Mouse (Mus musculus): ENCODE measurements around the gene Cntnap2. TPM values are rescaled to one million over a fixed set of nuclear protein-coding genes. Genes with fewer than 3 reads are reported as not detected.

The Cntnap2 gene
- polyA plus RNA-seq, 1 experiment from 2014 or later, result 3.8 TPM

GRCm38 (mm10) chr6:45381126-45381525 is 322.0 kb downstream of the Cntnap2 start:
- Histone ChIP-seq H3K36me3 (ENCODE audit: control insufficient read depth, insufficient read depth, low read length) (no peaks in the 10 kb centered on the region), H3K4me2 (replicated peaks; ENCODE audit: low read depth, low read length) (no peak overlapping the region), H3K4me3 (ENCODE audit: low read depth, low read length) (no peak overlapping the region), H3K27ac (ENCODE audit: low read length) (no peak overlapping the region), H3K9ac (replicated peaks; ENCODE audit: low read depth, low read length) (no peak overlapping the region), H3K9me3 (ENCODE audit: control insufficient read depth, low read depth, low read length) (no peaks in the 10 kb centered on the region), H3K4me1 (ENCODE audit: control insufficient read depth, insufficient read depth, low read length) (no peaks in the 10 kb centered on the region), H3K27me3 (ENCODE audit: control insufficient read depth, insufficient read depth, low read length) (no peaks in the 10 kb centered on the region)
- no peak for ATAC-seq (ENCODE audit: insufficient number of reproducible peaks, insufficient read depth, low FRiP score, low read depth)
- WGBS, result 68% methylated on average over 7 of the region's 7 CpGs

DNA sequence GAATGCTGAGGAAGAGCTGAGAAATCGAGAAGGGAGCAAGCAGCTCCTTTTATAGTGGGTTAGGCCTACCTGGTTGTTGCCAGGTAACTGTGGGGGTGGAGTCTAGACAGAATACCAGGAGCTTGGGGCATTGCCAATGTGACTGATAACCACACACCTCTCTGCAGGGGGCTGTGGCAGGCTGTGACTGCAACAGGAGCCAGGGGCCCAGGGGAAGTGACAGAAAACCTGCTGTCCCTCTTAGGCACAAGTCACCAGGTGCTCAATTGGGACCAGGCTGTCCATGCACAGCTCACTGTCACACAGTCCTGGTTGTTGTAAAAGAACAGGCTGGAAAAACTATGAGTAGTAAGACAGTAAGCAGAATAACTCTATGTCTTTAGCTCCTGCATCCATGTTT is 329.9 kb downstream of the Cntnap2 start:
- ATAC-seq (ENCODE audit: insufficient number of reproducible peaks, insufficient read depth, low FRiP score, low read depth), result no peak; the same call in 1 of the 2 replicates
- H3K9ac ChIP-seq (replicated peaks; ENCODE audit: low read depth, low read length), result no peak overlapping the region
- H3K27me3 ChIP-seq (ENCODE audit: control insufficient read depth, insufficient read depth, low read length), result no peaks in the 10 kb centered on the region
- H3K36me3 ChIP-seq (ENCODE audit: control insufficient read depth, insufficient read depth, low read length), result no peaks in the 10 kb centered on the region
- H3K4me3 ChIP-seq (ENCODE audit: low read depth, low read length), result no peak overlapping the region
- no peaks in the 10 kb centered on the region for H3K9me3 ChIP-seq (ENCODE audit: control insufficient read depth, low read depth, low read length)
- 56% methylated on average over 1 of the region's 1 CpGs for WGBS
- H3K4me2 ChIP-seq (replicated peaks; ENCODE audit: low read depth, low read length), result no peak overlapping the region
- H3K27ac ChIP-seq (ENCODE audit: low read length), result no peak overlapping the region
- no peaks in the 10 kb centered on the region for H3K4me1 ChIP-seq (ENCODE audit: control insufficient read depth, insufficient read depth, low read length)

DNA sequence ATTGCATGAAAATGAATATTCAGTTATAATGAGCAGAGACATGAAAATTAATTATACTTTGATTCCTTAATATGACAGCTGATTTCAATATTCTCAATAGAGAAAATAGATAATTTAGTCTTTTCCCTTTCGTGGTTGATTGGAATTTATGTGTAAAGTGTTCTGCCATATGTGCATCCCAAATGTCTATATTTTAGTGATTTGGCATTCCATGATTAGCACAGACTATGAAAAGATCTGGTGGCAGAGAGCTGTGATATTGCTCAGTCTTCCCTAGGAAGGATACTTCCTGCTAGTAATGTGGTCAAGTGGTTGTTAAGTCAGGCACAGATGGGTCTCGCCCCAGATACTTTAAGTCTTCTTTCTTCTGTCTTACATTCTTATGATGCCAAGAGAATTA is 354.5 kb downstream of the Cntnap2 start:
- Histone ChIP-seq H3K9ac (replicated peaks; ENCODE audit: low read depth, low read length) (no peak overlapping the region), H3K9me3 (ENCODE audit: control insufficient read depth, low read depth, low read length) (no peaks in the 10 kb centered on the region), H3K4me2 (replicated peaks; ENCODE audit: low read depth, low read length) (no peak overlapping the region), H3K27ac (ENCODE audit: low read length) (no peak overlapping the region), H3K4me1 (ENCODE audit: control insufficient read depth, insufficient read depth, low read length) (no peaks in the 10 kb centered on the region), H3K27me3 (ENCODE audit: control insufficient read depth, insufficient read depth, low read length) (no peaks in the 10 kb centered on the region), H3K36me3 (ENCODE audit: control insufficient read depth, insufficient read depth, low read length) (no peaks in the 10 kb centered on the region), H3K4me3 (ENCODE audit: low read depth, low read length) (no peak overlapping the region)
- no peak for ATAC-seq (ENCODE audit: insufficient number of reproducible peaks, insufficient read depth, low FRiP score, low read depth)
- 85% methylated on average over 2 of the region's 2 CpGs for WGBS

DNA sequence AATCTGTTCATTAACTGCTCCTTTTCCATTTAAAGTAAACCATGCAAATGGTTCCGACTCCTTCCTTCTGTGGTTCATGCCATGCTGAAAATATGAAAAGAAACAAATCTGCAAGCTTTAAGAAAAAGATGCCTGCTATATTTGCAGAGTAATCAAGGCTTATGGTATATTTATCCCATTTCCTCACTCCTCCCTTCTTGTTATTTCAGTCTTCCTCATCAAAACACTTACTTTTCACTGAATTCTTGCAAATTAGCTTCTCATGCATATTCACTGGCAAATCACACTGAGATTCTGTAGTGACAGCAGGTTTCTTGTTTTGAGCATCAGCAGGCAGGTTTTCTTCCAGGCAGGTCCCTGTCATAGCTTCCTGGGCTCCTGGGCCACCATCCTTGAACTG is 396.3 kb downstream of the Cntnap2 start:
- Histone ChIP-seq H3K27me3 (ENCODE audit: control insufficient read depth, insufficient read depth, low read length) (no peaks in the 10 kb centered on the region), H3K4me1 (ENCODE audit: control insufficient read depth, insufficient read depth, low read length) (no peaks in the 10 kb centered on the region), H3K4me2 (replicated peaks; ENCODE audit: low read depth, low read length) (no peak overlapping the region), H3K27ac (ENCODE audit: low read length) (no peak overlapping the region), H3K9ac (replicated peaks; ENCODE audit: low read depth, low read length) (no peak overlapping the region), H3K36me3 (ENCODE audit: control insufficient read depth, insufficient read depth, low read length) (no peaks in the 10 kb centered on the region), H3K4me3 (ENCODE audit: low read depth, low read length) (no peak overlapping the region), H3K9me3 (ENCODE audit: control insufficient read depth, low read depth, low read length) (no peaks in the 10 kb centered on the region)
- 85% methylated on average over 1 of the region's 1 CpGs for WGBS
- no peak for ATAC-seq (ENCODE audit: insufficient number of reproducible peaks, insufficient read depth, low FRiP score, low read depth)

- Histone ChIP-seq H3K27me3 (ENCODE audit: control insufficient read depth, insufficient read depth, low read length) (no peaks in the 10 kb centered on the region), H3K9ac (replicated peaks; ENCODE audit: low read depth, low read length) (no peak overlapping the region), H3K9me3 (ENCODE audit: control insufficient read depth, low read depth, low read length) (no peaks in the 10 kb centered on the region), H3K36me3 (ENCODE audit: control insufficient read depth, insufficient read depth, low read length) (no peaks in the 10 kb centered on the region), H3K4me2 (replicated peaks; ENCODE audit: low read depth, low read length) (no peak overlapping the region), H3K4me1 (ENCODE audit: control insufficient read depth, insufficient read depth, low read length) (no peaks in the 10 kb centered on the region), H3K4me3 (ENCODE audit: low read depth, low read length) (no peak overlapping the region), H3K27ac (ENCODE audit: low read length) (no peak overlapping the region)
- ATAC-seq (ENCODE audit: insufficient number of reproducible peaks, insufficient read depth, low FRiP score, low read depth), result peak; percentile 95
- WGBS, result 54% methylated on average over 3 of the region's 3 CpGs
Observed at GRCm38 (mm10) chr6:45518221-45518620, 459.1 kb downstream of the Cntnap2 start.

- Histone ChIP-seq H3K27me3 (ENCODE audit: control insufficient read depth, insufficient read depth, low read length) (no peaks in the 10 kb centered on the region), H3K9ac (replicated peaks; ENCODE audit: low read depth, low read length) (no peak overlapping the region), H3K36me3 (ENCODE audit: control insufficient read depth, insufficient read depth, low read length) (no peaks in the 10 kb centered on the region), H3K9me3 (ENCODE audit: control insufficient read depth, low read depth, low read length) (no peaks in the 10 kb centered on the region), H3K4me1 (ENCODE audit: control insufficient read depth, insufficient read depth, low read length) (no peaks in the 10 kb centered on the region), H3K4me3 (ENCODE audit: low read depth, low read length) (no peak overlapping the region), H3K4me2 (replicated peaks; ENCODE audit: low read depth, low read length) (no peak overlapping the region), H3K27ac (ENCODE audit: low read length) (no peak overlapping the region)
- 12% methylated on average over 2 of the region's 2 CpGs for WGBS
- ATAC-seq (ENCODE audit: insufficient number of reproducible peaks, insufficient read depth, low FRiP score, low read depth), result no peak
Observed at GRCm38 (mm10) chr6:45536999-45537398, 477.8 kb downstream of the Cntnap2 start.

DNA sequence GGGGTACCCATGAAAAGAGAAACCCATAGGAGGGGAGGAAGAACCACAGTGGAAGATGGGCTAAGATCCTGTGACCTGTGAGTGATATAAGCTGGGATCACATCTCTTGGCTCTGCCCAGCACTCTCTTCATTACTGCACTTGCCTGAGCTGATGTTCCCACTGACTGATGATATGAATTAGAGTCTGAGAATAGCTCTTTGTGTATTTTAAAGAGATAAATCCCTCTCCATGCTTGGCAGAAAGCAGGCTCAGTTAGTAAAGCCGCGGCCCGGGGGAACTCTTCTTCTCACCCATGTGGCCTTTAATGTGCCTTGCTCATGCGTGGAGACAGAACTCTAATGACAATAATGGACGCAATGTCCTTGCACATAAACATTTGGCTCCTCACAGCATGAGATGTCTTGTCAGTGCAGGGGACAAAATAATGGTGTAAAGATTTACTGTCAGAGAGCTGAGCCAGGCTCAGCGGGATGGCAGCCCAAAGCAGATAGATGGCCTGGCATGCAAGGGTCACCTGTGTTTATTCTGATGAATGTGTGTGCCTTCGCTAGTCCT is 485.2 kb downstream of the Cntnap2 start:
- Histone ChIP-seq H3K27me3 (ENCODE audit: control insufficient read depth, insufficient read depth, low read length) (no peaks in the 10 kb centered on the region), H3K4me1 (ENCODE audit: control insufficient read depth, insufficient read depth, low read length) (no peaks in the 10 kb centered on the region), H3K4me2 (replicated peaks; ENCODE audit: low read depth, low read length) (no peak overlapping the region), H3K9ac (replicated peaks; ENCODE audit: low read depth, low read length) (no peak overlapping the region), H3K36me3 (ENCODE audit: control insufficient read depth, insufficient read depth, low read length) (no peaks in the 10 kb centered on the region), H3K27ac (ENCODE audit: low read length) (no peak overlapping the region), H3K9me3 (ENCODE audit: control insufficient read depth, low read depth, low read length) (no peaks in the 10 kb centered on the region), H3K4me3 (ENCODE audit: low read depth, low read length) (no peak overlapping the region)
- no peak for ATAC-seq (ENCODE audit: insufficient number of reproducible peaks, insufficient read depth, low FRiP score, low read depth)
- WGBS, result 27% methylated on average over 7 of the region's 7 CpGs

- H3K36me3 ChIP-seq (ENCODE audit: control insufficient read depth, insufficient read depth, low read length), result no peaks in the 10 kb centered on the region
- WGBS, result 84% methylated on average over 1 of the region's 1 CpGs
- no peak overlapping the region for H3K27ac ChIP-seq (ENCODE audit: low read length)
- ATAC-seq (ENCODE audit: insufficient number of reproducible peaks, insufficient read depth, low FRiP score, low read depth), result no peak
- no peak overlapping the region for H3K4me2 ChIP-seq (replicated peaks; ENCODE audit: low read depth, low read length)
- H3K4me1 ChIP-seq (ENCODE audit: control insufficient read depth, insufficient read depth, low read length), result no peaks in the 10 kb centered on the region
- no peaks in the 10 kb centered on the region for H3K9me3 ChIP-seq (ENCODE audit: control insufficient read depth, low read depth, low read length)
- H3K4me3 ChIP-seq (ENCODE audit: low read depth, low read length), result no peak overlapping the region
- H3K27me3 ChIP-seq (ENCODE audit: control insufficient read depth, insufficient read depth, low read length), result no peaks in the 10 kb centered on the region
- H3K9ac ChIP-seq (replicated peaks; ENCODE audit: low read depth, low read length), result no peak overlapping the region
Observed at GRCm38 (mm10) chr6:45559724-45560123, 500.6 kb downstream of the Cntnap2 start.

GRCm38 (mm10) chr6:45584467-45585094 is 525.4 kb downstream of the Cntnap2 start:
- no peak for ATAC-seq (ENCODE audit: insufficient number of reproducible peaks, insufficient read depth, low FRiP score, low read depth)
- H3K4me3 ChIP-seq (ENCODE audit: low read depth, low read length), result no peak overlapping the region
- 63% methylated on average over 6 of the region's 6 CpGs for WGBS

More at GRCm38 (mm10) chr6:45584467-45585094, 525.4 kb downstream of the Cntnap2 start:
- Histone ChIP-seq H3K9ac (replicated peaks; ENCODE audit: low read depth, low read length) (no peak overlapping the region), H3K27me3 (ENCODE audit: control insufficient read depth, insufficient read depth, low read length) (no peaks in the 10 kb centered on the region), H3K9me3 (ENCODE audit: control insufficient read depth, low read depth, low read length) (no peaks in the 10 kb centered on the region), H3K27ac (ENCODE audit: low read length) (no peak overlapping the region), H3K4me2 (replicated peaks; ENCODE audit: low read depth, low read length) (no peak overlapping the region), H3K36me3 (ENCODE audit: control insufficient read depth, insufficient read depth, low read length) (no peaks in the 10 kb centered on the region), H3K4me1 (ENCODE audit: control insufficient read depth, insufficient read depth, low read length) (no peaks in the 10 kb centered on the region)
